Mouse (Mus musculus): ENCODE results near the gene Plekha6. TPM values are rescaled to one million over a fixed set of nuclear protein-coding genes. Genes with fewer than 3 reads are reported as not detected.

Gene Plekha6
- 4.4 TPM in 2 replicates for polyA plus RNA-seq (2021; fragmentation: Nextera tagmentation)
- long read RNA-seq, experiment 1, partial matches to known transcripts: 3 of 13 reads
- long read RNA-seq, experiment 1, other reads (novel, unspliced or antisense): 10 of 13 reads
- long read RNA-seq, experiment 2, partial matches to known transcripts: 18 of 24 reads
- long read RNA-seq, experiment 2, other reads (novel, unspliced or antisense): 5 of 24 reads

GRCm38 (mm10) chr1:133163820-133164431, at the start of gene Plekha6:
Gene Plekha6 (plus strand): TSS chr1:133164210.

GRCm38 (mm10) chr1:133130638-133131560, 33.1 kb upstream of the Plekha6 start, which contains the start of gene Ppp1r15b:
Gene Ppp1r15b (plus strand): TSS chr1:133131143.

GRCm38 (mm10) chr1:133309652-133310267, 145.8 kb downstream of the Plekha6 start, which contains the start of gene Golt1a:
Gene Golt1a (plus strand): TSS chr1:133309800.

GRCm38 (mm10) chr1:133321267-133321925, 157.4 kb downstream of the Plekha6 start, which contains the start of gene Kiss1:
Gene Kiss1 (plus strand): TSS chr1:133321875.

GRCm38 (mm10) chr1:133350210-133350609, 186.2 kb downstream of the Plekha6 start, which contains the start of gene Ren1:
Gene Ren1 (plus strand): TSS chr1:133350510.

Other genes starting within 250 kb of the Plekha6 start
- 19.1 and 22.9 TPM in 2 replicates for gene Mdm4, start 133.6 kb upstream of the Plekha6 start, polyA plus RNA-seq (2021; fragmentation: Nextera tagmentation)
- gene Pik3c2b, start 118.5 kb upstream of the Plekha6 start, polyA plus RNA-seq (2021; fragmentation: Nextera tagmentation): 2.6 and 3.5 TPM in 2 replicates
- 7.4 and 9.0 TPM in 2 replicates for gene Ppp1r15b, start 33.1 kb upstream of the Plekha6 start, polyA plus RNA-seq (2021; fragmentation: Nextera tagmentation)
- gene Golt1a, start 145.6 kb downstream of the Plekha6 start, polyA plus RNA-seq (2021; fragmentation: Nextera tagmentation): not detected in 2 replicates
- gene Kiss1, start 157.7 kb downstream of the Plekha6 start, polyA plus RNA-seq (2021; fragmentation: Nextera tagmentation): 0.58 TPM in 1 of 2 replicates, not detected in the other
- 0.11 and 0.54 TPM in 2 replicates for gene Ren1, start 186.3 kb downstream of the Plekha6 start, polyA plus RNA-seq (2021; fragmentation: Nextera tagmentation)
- gene Etnk2, start 199.4 kb downstream of the Plekha6 start, polyA plus RNA-seq (2021; fragmentation: Nextera tagmentation): 1.4 and 1.5 TPM in 2 replicates